Mouse (Mus musculus): ENCODE results near the gene Sec11a.

Sec11a gene

GRCm38 (mm10) chr7:80857181-80857580, 90.4 kb downstream of the Sec11a start:
- DNase-seq (ENCODE audit: low spot score), result peak; percentile 77

GRCm38 (mm10) chr7:80855316-80855715, 92.3 kb downstream of the Sec11a start:
- DNase-seq (ENCODE audit: low spot score), result no peak

Measured in layer of hippocampus, adult 9-10 months (tissue).